Mouse (Mus musculus): ENCODE results near the gene Tmem51.
A peak's percentile ranks its signal among the peaks of the same experiment; 100 is the strongest.
"Not testable (repeated sequence)": the region's sequence is repeated elsewhere in the genome, so short reads cannot be mapped to it uniquely, and the experiment has no call there.

Gene Tmem51

DNA sequence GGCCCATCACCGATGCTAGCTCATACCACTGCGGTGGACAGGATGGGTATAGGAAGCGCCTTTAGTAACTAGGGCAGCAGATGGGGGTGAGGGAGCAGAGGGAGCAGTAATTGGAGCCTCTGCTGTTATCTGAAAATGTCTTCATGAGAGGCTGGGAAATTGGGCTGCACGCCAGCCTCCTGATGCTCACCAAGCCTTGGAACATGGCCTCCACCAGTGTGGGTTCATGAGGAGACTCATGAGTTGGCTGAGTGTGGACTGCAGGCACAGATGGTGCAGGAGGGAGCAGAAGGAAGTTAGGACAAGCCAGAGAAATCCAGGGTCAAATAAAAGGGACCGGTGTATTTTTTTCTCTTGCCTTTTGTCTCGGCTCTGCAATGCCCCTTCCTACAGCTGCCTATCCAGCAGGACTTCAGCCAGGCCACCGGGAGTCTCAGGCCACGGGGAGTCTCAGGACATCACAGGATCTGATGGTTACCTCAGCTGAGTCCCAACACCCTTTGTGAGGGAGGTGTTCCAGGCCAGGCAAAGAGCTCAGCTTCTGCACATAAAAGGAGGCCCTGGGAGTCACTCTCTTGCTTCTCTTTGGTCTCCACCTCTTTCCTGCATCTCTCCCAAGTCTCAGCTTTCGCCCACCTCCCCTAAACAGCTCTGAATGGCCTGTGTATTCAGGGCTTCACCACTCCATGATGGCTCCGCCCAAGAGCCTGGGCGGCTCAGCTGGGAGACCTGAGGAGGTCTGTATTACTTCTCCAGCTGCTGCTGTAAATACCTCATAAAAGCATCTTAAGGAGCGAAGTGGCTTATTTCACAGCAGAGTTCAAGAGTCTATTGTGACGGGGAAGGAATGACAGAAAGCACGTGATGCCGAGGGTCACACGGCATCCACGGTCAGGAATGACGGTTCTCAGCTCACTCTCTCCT, 23.4 kb downstream of the Tmem51 start:
- no peak for DNase-seq (ENCODE audit: low spot score)

GRCm38 (mm10) chr4:142059841-142060193, 24.3 kb downstream of the Tmem51 start:
- DNase-seq (ENCODE audit: low spot score): no peak

DNA sequence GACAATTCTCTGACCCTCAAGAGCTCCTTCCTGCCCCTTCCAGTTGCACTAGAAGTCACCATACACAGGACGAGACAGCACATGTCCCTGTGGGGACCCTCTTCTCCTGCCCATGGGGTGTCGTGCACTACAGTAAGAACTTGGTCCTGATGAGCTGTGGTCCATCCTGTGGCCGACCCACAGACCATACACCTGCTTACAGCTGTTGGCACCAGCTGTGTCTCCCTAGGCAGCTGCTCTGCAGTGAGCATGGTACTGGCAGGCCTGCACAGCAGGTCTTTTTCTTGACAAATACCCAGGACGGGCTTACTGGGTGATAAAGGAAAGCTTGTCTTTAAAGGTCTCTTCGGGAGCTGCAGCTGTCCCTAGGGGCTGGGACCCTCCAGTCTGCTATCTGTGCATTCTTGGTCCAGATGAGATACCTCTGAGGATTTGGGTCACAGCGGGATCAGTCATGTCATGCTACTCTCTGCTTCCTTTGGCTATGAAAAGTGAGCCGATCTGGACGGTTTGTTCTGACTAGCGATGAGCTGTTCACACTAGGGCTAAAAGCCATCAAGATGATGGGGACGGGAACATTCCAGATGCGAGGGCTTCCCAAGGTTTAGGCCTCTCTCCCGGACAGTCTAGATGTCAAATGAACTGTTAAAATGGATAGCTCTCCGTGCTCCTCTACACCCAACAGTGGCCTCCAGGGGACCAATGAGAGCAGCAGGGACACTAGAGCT, 24.8 kb downstream of the Tmem51 start:
- no peak for DNase-seq (ENCODE audit: low spot score)

- DNase-seq (ENCODE audit: low spot score): peak; percentile 44
These were observed 26.4 kb downstream of the Tmem51 start for GRCm38 (mm10) chr4:142057529-142058216.

GRCm38 (mm10) chr4:142055600-142055999, 28.5 kb downstream of the Tmem51 start:
- DNase-seq (ENCODE audit: low spot score): no peak

GRCm38 (mm10) chr4:142054580-142054979, 29.5 kb downstream of the Tmem51 start:
- no peak for DNase-seq (ENCODE audit: low spot score)

DNA sequence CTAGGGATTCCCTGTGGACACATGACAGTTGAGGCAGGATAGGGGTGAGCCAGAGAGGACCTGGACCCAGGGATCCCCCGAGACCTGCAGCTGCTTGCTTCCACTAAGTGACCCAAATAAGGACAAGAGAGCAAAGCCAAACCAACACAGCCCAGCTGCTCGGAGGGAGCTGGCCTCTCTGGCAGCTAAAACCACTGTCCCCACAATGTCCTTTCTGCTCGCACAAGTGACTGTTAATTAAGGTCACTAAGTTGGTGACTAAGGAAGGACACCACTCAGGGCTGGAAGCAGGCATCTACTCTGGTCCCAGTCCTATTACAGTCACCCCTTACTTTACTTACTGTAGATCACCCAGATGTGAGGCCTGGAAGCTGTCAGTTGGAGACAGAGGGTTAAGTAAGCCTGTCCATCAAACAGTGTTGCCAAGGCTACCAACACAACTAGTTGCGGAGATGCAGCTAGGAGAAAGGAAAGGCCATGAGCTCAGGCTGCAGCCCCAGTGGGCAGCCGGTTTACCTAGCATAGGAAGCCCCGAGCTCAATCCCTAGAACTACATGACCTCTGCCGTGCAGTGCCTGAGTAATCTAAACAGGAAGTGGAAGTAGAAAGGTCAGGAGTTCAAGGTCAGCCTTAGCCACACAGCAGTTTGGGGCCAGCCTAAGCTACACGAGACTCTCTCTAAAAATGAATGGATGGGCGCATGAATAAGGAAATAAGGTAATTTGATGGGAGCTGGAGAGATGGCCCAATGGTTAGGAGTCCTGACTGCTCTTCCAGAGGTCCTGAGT, 30.2 kb downstream of the Tmem51 start:
- no peak for DNase-seq (ENCODE audit: low spot score)

DNA sequence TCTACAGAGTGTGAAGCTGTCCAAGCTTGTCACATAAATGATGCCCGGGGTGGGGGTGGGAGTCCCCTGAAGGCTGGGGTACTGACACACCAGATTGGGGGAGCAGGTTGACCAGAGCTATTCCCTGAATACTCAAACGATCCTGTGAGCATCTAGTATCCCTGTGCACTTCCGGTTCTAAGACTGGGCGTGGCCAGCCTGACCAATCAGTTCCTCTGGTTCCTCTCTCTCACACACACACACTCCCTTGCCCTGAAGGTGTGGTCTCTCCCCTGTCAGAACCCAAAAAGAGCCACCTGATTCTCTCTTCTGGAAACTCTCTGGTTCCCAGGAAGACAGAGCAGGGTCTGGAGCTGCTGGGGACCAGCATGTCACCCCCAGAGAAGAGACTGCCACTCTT, 30.8 kb downstream of the Tmem51 start:
- DNase-seq (ENCODE audit: low spot score): no peak

DNA sequence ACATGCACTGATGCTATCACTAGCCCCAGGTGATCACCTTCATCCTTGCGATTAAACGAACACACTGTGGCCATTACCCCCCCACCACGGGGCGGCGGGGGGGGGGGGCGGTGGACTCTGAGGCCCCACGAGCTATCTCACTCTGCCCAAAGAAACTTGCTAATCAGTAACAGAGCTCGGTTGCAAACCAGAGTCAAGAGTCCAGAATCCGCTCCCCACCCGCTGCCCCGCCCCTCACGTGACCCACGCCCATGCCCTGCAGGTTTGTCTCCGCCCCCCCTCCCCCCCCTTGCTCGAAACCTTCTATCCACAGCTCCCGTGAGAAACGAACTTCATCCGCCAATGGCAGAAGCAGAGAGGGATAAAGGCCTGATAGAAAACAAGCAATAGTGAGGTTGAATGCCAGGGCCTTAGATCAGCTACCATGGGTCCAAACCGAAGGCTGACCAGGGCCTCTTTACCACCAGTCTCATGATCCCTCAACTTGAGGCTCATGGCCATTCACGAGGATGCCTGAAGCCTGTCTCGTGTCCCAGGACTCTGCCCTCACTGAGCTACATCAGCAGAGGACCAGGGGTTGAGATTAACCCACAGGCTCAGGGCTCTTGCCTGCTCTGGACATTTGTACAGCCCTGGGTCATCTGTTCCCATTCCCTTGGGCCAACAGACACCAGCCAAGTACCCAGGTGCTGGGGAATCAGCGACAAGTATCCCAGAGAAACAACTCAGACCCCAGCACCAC, 31.5 kb downstream of the Tmem51 start:
- no peak for DNase-seq (ENCODE audit: low spot score)

- not testable (repeated sequence) for DNase-seq (ENCODE audit: low spot score)
These were observed 32.2 kb downstream of the Tmem51 start for GRCm38 (mm10) chr4:142051883-142052282.

DNA sequence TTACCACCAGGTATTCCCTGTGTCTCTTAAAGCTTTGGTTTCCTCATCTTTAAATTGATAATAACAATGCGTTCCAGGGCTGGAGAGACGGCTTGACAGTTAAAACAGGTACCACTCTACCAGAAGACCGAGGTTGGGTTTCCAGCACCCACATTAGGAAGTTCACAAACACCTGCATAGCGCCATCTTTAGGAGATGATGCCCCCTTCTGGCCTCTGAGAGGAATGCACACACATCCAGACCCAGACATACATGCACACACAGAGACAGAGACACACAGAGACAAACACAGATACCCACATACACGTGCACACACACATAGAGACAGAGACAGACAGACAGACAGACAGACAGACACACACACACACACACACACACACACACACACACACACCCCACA, 34.1 kb downstream of the Tmem51 start:
- DNase-seq (ENCODE audit: low spot score): no peak

- DNase-seq (ENCODE audit: low spot score): no peak
These were observed 35.7 kb downstream of the Tmem51 start for GRCm38 (mm10) chr4:142048391-142048790.

- DNase-seq (ENCODE audit: low spot score): no peak
These were observed 37.1 kb downstream of the Tmem51 start for GRCm38 (mm10) chr4:142047005-142047404.

GRCm38 (mm10) chr4:142046496-142046895, 37.6 kb downstream of the Tmem51 start:
- DNase-seq (ENCODE audit: low spot score): no peak

- DNase-seq (ENCODE audit: low spot score): no peak
These were observed 38.4 kb downstream of the Tmem51 start for GRCm38 (mm10) chr4:142045595-142046163.

DNA sequence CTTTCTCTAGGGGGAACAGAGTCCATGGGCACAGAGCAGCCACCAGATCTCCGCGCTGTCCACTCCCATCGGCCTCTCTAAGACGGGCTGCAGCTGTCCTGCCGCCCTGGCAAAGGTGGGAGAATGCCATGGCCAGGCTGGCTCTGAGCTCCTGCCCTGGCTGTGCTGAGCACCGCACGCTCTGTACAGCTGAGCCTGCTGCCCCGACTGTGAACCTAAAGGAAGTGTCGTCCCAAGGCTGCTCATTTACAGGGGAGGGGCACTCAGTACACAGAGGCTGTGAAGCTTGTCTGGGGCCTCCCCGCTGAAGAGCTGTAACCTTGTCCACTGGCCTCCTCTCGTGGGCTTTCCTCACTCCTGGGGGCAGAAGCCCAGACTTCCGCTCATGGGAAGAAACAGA, 39.7 kb downstream of the Tmem51 start:
- no peak for DNase-seq (ENCODE audit: low spot score)

DNA sequence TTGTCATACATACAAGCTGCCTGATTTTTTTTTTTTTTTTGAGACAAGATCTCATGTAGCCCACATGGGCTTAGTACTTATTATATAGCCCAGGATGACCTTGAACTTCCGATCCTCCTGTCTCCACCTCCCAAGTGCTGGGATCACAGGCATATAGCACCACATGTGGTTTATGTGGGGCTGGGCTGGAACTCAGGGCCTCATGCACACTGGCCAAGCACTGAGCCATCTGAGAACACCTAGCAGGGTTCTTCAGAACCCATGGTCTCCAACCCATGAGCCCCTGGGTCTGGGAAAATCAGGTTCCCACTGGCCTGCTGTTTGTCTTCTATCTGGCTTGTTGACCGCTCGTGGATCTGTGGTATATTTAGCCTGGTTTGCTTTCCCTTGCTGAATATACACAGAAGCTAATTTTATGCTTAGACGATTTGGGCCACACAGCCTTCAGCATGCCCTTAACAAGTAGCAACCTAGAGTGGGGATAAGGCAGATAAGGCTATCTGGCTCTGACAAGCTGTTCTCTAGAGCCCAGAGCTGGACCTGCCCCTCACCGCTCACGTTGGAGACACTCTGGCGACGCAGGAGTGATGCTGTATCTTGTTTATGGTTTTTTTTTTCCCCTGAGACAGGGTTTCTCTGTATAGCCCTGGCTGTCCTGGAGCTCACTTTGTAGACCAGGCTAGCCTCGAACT, 44.3 kb downstream of the Tmem51 start:
- no peak for DNase-seq (ENCODE audit: low spot score)

GRCm38 (mm10) chr4:142037897-142038296, 46.2 kb downstream of the Tmem51 start:
- no peak for DNase-seq (ENCODE audit: low spot score)

DNA sequence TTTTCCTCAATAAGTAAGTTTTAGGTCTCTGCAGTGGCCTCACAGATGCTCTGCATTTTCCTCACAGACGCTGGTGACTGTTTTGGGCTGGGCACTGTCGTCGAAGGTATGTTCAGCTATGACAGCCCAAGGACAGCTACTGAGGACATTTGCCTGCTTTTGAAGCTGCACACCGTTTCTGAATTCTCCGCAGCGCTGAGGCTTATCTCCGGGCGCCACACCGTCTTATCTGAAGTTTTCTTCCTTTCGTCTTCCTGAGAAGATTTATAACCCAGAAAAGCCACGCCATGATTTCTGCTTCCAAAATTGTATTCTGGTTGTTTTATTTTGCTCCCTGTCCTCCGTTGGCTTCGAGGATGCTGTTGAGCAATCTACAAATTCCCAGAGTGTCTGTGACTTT, 55.6 kb downstream of the Tmem51 start:
- DNase-seq (ENCODE audit: low spot score): no peak

GRCm38 (mm10) chr4:142026965-142027364, 57.1 kb downstream of the Tmem51 start:
- no peak for DNase-seq (ENCODE audit: low spot score)
